Mouse (Mus musculus): Measurements from ENCODE around the gene Nebl. TPM values are rescaled to one million over a fixed set of nuclear protein-coding genes. Genes with fewer than 3 reads are reported as not detected.

Gene Nebl
- total and polyA plus RNA-seq, 3 experiments, result 4.7 to 5.4 TPM; not detected in 1

GRCm38 (mm10) chr2:17326590-17326989 lies 404.7 kb downstream of the Nebl start:
- Histone ChIP-seq H3K27ac (ENCODE audit: control insufficient read depth, low read depth, low read length) (no peak overlapping the region), H3K27me3 (ENCODE audit: control insufficient read depth in 1 of 2, insufficient read depth in 2 of 2, low read length in 2 of 2) (no peaks in the 10 kb centered on the region), H3K36me3 (ENCODE audit: control insufficient read depth in 1 of 2, insufficient read depth in 2 of 2, low read length in 2 of 2) (no peaks in the 10 kb centered on the region), H3K9me3 (replicated peaks; ENCODE audit: insufficient read depth, low read length) (no peaks in the 10 kb centered on the region), H3K4me1 (ENCODE audit: control insufficient read depth in 1 of 2, insufficient read depth in 2 of 2, low read length in 2 of 2) (no peaks in the 10 kb centered on the region), H3K4me3 (ENCODE audit: control insufficient read depth in 1 of 2, insufficient read depth in 1 of 2, low read depth in 2 of 2, low read length in 2 of 2) (no peak overlapping the region), H3K79me2 (ENCODE audit: control insufficient read depth, insufficient read depth, low read length, poor library complexity) (no peaks in the 10 kb centered on the region), H3K9ac (ENCODE audit: control insufficient read depth, low read depth, low read length, poor library complexity, severe bottlenecking) (no peak overlapping the region)
- no peak for DNase-seq (ENCODE audit: low read depth, low spot score)
- TF ChIP-seq ZNF384 (IDR thresholded peaks at IDR 0.05; ENCODE audit: low read depth, low read length) (no peak), CTCF (IDR thresholded peaks at IDR 0.05 in 2 of 3, conservative IDR thresholded peaks at IDR 0.05 in 1 of 3; ENCODE audit: control insufficient read depth in 1 of 3, insufficient read depth in 1 of 3, low read depth in 2 of 3, low read length in 3 of 3, poor library complexity in 1 of 3, severe bottlenecking in 1 of 3) (peak in 1 of 3 experiments; percentile 28; a peak in 2 of 6 replicates), NELFE (IDR thresholded peaks at IDR 0.05; ENCODE audit: low read depth, low read length) (no peak), MYB (IDR thresholded peaks at IDR 0.05; ENCODE audit: low read depth, low read length) (no peak), NRF1 (IDR thresholded peaks at IDR 0.05; ENCODE audit: insufficient read depth, low read depth, low read length, poor library complexity, severe bottlenecking) (no peak), MAZ (IDR thresholded peaks at IDR 0.05; ENCODE audit: low read depth, low read length) (no peak), MYC (IDR thresholded peaks at IDR 0.05; ENCODE audit: low read depth, low read length) (no peak), HCFC1 (IDR thresholded peaks at IDR 0.05; ENCODE audit: low read depth, low read length) (no peak), MAFK (IDR thresholded peaks at IDR 0.05; ENCODE audit: borderline replicate concordance, low read depth, low read length) (no peak), SMC3 (IDR thresholded peaks at IDR 0.05; ENCODE audit: low read depth, low read length) (peak; percentile 44), MAX (IDR thresholded peaks at IDR 0.05; ENCODE audit: low read length) (no peak), MEF2A (IDR thresholded peaks at IDR 0.05; ENCODE audit: extremely low read depth, insufficient replicate concordance, low read depth, low read length, poor library complexity, severe bottlenecking) (no peak), UBTF (IDR thresholded peaks at IDR 0.05; ENCODE audit: borderline replicate concordance, insufficient read depth, low read depth, low read length) (no peak), SIN3A (IDR thresholded peaks at IDR 0.05; ENCODE audit: low read length) (no peak), MXI1 (IDR thresholded peaks at IDR 0.05; ENCODE audit: low read depth, low read length) (no peak), POLR2AphosphoS2 (IDR thresholded peaks at IDR 0.05; ENCODE audit: low read length) (no peak), TBP (IDR thresholded peaks at IDR 0.05; ENCODE audit: low read depth, low read length) (no peak), USF1 (IDR thresholded peaks at IDR 0.05; ENCODE audit: low read depth, low read length) (no peak), ETS1 (IDR thresholded peaks at IDR 0.05; ENCODE audit: low read depth, low read length) (no peak), RCOR1 (IDR thresholded peaks at IDR 0.05; ENCODE audit: low read depth, low read length) (no peak), TCF12 (IDR thresholded peaks at IDR 0.05; ENCODE audit: low read depth, low read length) (no peak), POLR2AphosphoS5 (IDR thresholded peaks at IDR 0.05; ENCODE audit: borderline replicate concordance, low read depth, low read length) (no peak), RAD21 (IDR thresholded peaks at IDR 0.05; ENCODE audit: low read depth, low read length) (peak; percentile 56), E2F4 (IDR thresholded peaks at IDR 0.05; ENCODE audit: borderline replicate concordance, low read depth, low read length) (no peak), ZMIZ1 (IDR thresholded peaks at IDR 0.05; ENCODE audit: low read depth, low read length) (no peak), TAL1 (IDR thresholded peaks at IDR 0.05; ENCODE audit: low read length) (no peak), BHLHE40 (IDR thresholded peaks at IDR 0.05; ENCODE audit: borderline replicate concordance, low read depth, low read length) (no peak), EP300 (IDR thresholded peaks at IDR 0.05; ENCODE audit: low read depth in 1 of 2, low read length in 2 of 2) (no peak), CHD2 (IDR thresholded peaks at IDR 0.05; ENCODE audit: low read length) (no peak), ZKSCAN1 (IDR thresholded peaks at IDR 0.05; ENCODE audit: low read depth, low read length) (no peak), POLR2A (IDR thresholded peaks at IDR 0.05; ENCODE audit: control insufficient read depth in 1 of 2, insufficient read depth in 1 of 2, low read depth in 1 of 2, low read length in 2 of 2, poor library complexity in 1 of 2) (no peak), CHD1 (IDR thresholded peaks at IDR 0.05; ENCODE audit: low read depth, low read length) (no peak), ZC3H11A (IDR thresholded peaks at IDR 0.05; ENCODE audit: low read depth, low read length) (peak; percentile 18; the same call in 1 of the 2 replicates)
